ENCODE assay signal across 18 mouse cellular contexts in genomic region chr13:56947266-56947665, GRCm38 (mm10). TPM values are rescaled to one million over a fixed set of nuclear protein-coding genes. Genes with fewer than 3 reads are reported as not detected.
"Had no signal": no experiment of that assay in that cellular context is flagged by ENCODE, and none has a peak within 500 bp of the region (broad histone marks: within the 10 kb centered on the region; RNA-seq: fewer than 3 reads in every experiment).

No protein-coding gene starts in this region.

- H3K27me3 ChIP-seq: limb, embryonic 13.5 days; liver, embryonic 15.5 days; midbrain, embryonic 15.5 days; neural tube, embryonic 13.5 days had no signal

- H3K4me1 ChIP-seq: limb, embryonic 13.5 days; liver, embryonic 15.5 days; midbrain, embryonic 15.5 days; neural tube, embryonic 13.5 days had no signal

- H3K4me2 ChIP-seq: limb, embryonic 13.5 days; liver, embryonic 15.5 days; midbrain, embryonic 15.5 days; neural tube, embryonic 13.5 days had no signal

- H3K9me3 ChIP-seq: liver, embryonic 15.5 days; midbrain, embryonic 10.5 days; midbrain, embryonic 15.5 days; neural tube, embryonic 13.5 days had no signal

- H3K9ac ChIP-seq: limb, embryonic 13.5 days; liver, embryonic 15.5 days; midbrain, embryonic 15.5 days; neural tube, embryonic 13.5 days had no signal

- H3K27ac ChIP-seq: layer of hippocampus, adult 2 months; limb, embryonic 13.5 days; liver, embryonic 15.5 days; midbrain, embryonic 10.5 days; midbrain, embryonic 15.5 days; neural tube, embryonic 13.5 days had no signal

- H3K36me3 ChIP-seq: limb, embryonic 13.5 days; liver, embryonic 15.5 days; midbrain, embryonic 10.5 days; midbrain, embryonic 15.5 days; neural tube, embryonic 13.5 days had no signal

- H3K4me3 ChIP-seq: layer of hippocampus, adult 2 months; limb, embryonic 13.5 days; liver, embryonic 15.5 days; midbrain, embryonic 10.5 days; midbrain, embryonic 15.5 days; neural tube, embryonic 13.5 days had no signal

- DNase-seq: kidney, adult 18-20 months; kidney, postnatal 10 days; kidney, postnatal 4 days; lung, adult 2 months; lung, postnatal 4 days; right cerebral cortex, postnatal 4 days; spleen, adult 18-20 months; thymus, postnatal 14 days had no signal

- ATAC-seq: lung, postnatal 0 days; midbrain, embryonic 15.5 days had no signal

RNA-seq across cellular contexts. Expression of gene Trpc7, which starts 51.5 kb away (rescaled TPM):
- total RNA-seq: liver, adult 2 months; megakaryocyte, adult 5-6 weeks had no signal
- polyA plus RNA-seq: liver, adult 2 months; liver, embryonic 15.5 days; lung, adult 2 months; lung, postnatal 0 days; midbrain, embryonic 10.5 days; stomach, embryonic 14.5 days had no signal
